Mouse (Mus musculus) cortical plate, adult 2 months (tissue): ENCODE measurements around the gene Pprc1.

Source experiments
- CTCF ChIP-seq: fragments of 200-500 bp; IDR thresholded peaks from 2 replicates; pipeline ENCODE4 v1.5.1; 2011; ENCODE audit warnings: mild to moderate bottlenecking, control low read depth, low read length; ENCODE audit not compliant: insufficient read depth; ENCODE audit errors: extremely low read depth
- POLR2A ChIP-seq: fragments of 200-500 bp; IDR thresholded peaks from 2 replicates; pipeline ENCODE4 v1.6.1; 2011; ENCODE audit warnings: mild to moderate bottlenecking, low read length, control low read depth; ENCODE audit not compliant: insufficient read depth; ENCODE audit errors: extremely low read depth

DNA sequence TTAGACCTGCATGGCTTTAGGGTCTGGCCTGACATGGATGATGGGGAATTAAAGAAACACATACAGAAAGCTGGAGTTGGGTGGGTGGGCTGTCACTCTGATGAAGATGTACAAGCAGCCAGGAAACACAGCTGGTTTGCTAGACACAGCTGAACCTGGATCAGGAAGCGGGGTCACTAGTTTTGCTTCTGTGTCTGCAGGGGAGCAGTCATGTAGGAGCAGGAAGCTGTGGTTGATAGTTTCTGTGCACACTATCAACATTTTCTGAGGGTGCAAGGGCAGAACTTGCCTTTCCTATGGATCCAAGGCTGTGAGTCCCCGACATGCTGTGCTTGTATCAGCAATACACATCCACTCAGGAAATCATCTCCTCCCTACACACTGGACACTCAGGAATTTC, 5.8 kb downstream of the Pprc1 start:
- TF ChIP-seq CTCF (no peak), POLR2A (no peak)
